In genomic region chrX:106485101-106485651, GRCm38 (mm10) we compare ENCODE assay signal across 8 mouse cellular contexts. TPM values are rescaled to one million over a fixed set of nuclear protein-coding genes. Genes with fewer than 3 reads are reported as not detected.
DNase-seq lines count a peak whose midpoint lies in the region; ATAC-seq and TF ChIP-seq lines count a peak whose summit lies in the region.

Gene Fndc3c1 (minus strand): TSS chrX:106485401.

- WGBS in heart, embryonic 12.5 days, result 18% methylated on average over 33 of the region's 39 CpGs
- 13% methylated on average over 36 of the region's 39 CpGs for WGBS in limb, embryonic 10.5 days

- H3K4me1 ChIP-seq in bone marrow macrophage, adult 2 months (ENCODE audit: control insufficient read depth, insufficient read depth, low read length), result no peaks in the 10 kb centered on the region
- H3K4me1 ChIP-seq in heart, embryonic 12.5 days (replicated peaks), result no peaks in the 10 kb centered on the region
- no peaks in the 10 kb centered on the region for H3K4me1 ChIP-seq in limb, embryonic 10.5 days

- peak within 1 kb of the TSS; percentile 85 for H3K4me2 ChIP-seq in heart, embryonic 12.5 days

- peak within 1 kb of the TSS; percentile 71 for H3K9ac ChIP-seq in heart, embryonic 12.5 days

- ATAC-seq in heart, embryonic 12.5 days (ENCODE audit: insufficient number of reproducible peaks, low FRiP score), result peak; percentile 89

- TF ChIP-seq POLR2A in bone marrow macrophage, adult 2 months (IDR thresholded peaks at IDR 0.05; ENCODE audit: borderline replicate concordance, low read depth, low read length), result no peak

- H3K36me3 ChIP-seq in heart, embryonic 12.5 days, result no peaks in the 10 kb centered on the region
- H3K36me3 ChIP-seq in limb, embryonic 10.5 days, result no peaks in the 10 kb centered on the region

- 0 out of 2 replicates have a peak, but pooled peaks cover 7% of the 10 kb centered on the region for H3K27me3 ChIP-seq in heart, embryonic 12.5 days (replicated peaks)
- peaks cover 31% of the 10 kb centered on the region for H3K27me3 ChIP-seq in limb, embryonic 10.5 days (ENCODE audit: low read depth, poor library complexity, severe bottlenecking)

- DNase-seq in cerebellum, postnatal 10 days, result peak; percentile 9 to 27
- DNase-seq in cerebellum, postnatal 4 days (ENCODE audit: low spot score in 2 of 2), result no peak
- peak; percentile 78 for DNase-seq in limb, embryonic 10.5 days (ENCODE audit: low spot score)
- DNase-seq in neural tube, embryonic 10.5 days (ENCODE audit: extremely low spot score, low spot score), result peak; percentile 77
- no peak for DNase-seq in frontal cortex, adult 2 months (ENCODE audit: extremely low spot score in 1 of 2, low spot score in 1 of 2)
- no peak for DNase-seq in ovary, postnatal 10 days (ENCODE audit: low spot score)

- H3K9me3 ChIP-seq in heart, embryonic 12.5 days (replicated peaks), result no peaks in the 10 kb centered on the region
- no peaks in the 10 kb centered on the region for H3K9me3 ChIP-seq in limb, embryonic 10.5 days (replicated peaks)

- H3K4me3 ChIP-seq in bone marrow macrophage, adult 2 months (ENCODE audit: insufficient read depth, low read length), result peak within 1 kb of the TSS; percentile 47
- peak within 1 kb of the TSS; percentile 59 for H3K4me3 ChIP-seq in heart, embryonic 12.5 days
- H3K4me3 ChIP-seq in limb, embryonic 10.5 days, result peak within 1 kb of the TSS; percentile 55

- no peak within 1 kb of the TSS for H3K27ac ChIP-seq in bone marrow macrophage, adult 2 months (ENCODE audit: insufficient read depth, low read depth, low read length)
- no peak within 1 kb of the TSS for H3K27ac ChIP-seq in heart, embryonic 12.5 days (ENCODE audit: poor library complexity, severe bottlenecking)
- H3K27ac ChIP-seq in limb, embryonic 10.5 days, result peak within 1 kb of the TSS; percentile 87

- no peak for TF ChIP-seq CTCF in bone marrow macrophage, adult 2 months (IDR thresholded peaks at IDR 0.05; ENCODE audit: low read depth, low read length)

RNA-seq across cellular contexts. Expression of gene Fndc3c1, which starts in this region (rescaled TPM):
- not detected in 2 replicates for polyA plus RNA-seq in bone marrow macrophage, adult 2 months (2012; ENCODE audit: insufficient read depth, insufficient read length, missing spikeins)
- 5.3 and 6.3 TPM in 2 replicates for polyA plus RNA-seq in heart, embryonic 12.5 days (2016; fragmentation: Nextera tagmentation; extraction: Ambion mirVana)
- polyA plus RNA-seq in limb, embryonic 10.5 days (2016; fragmentation: Nextera tagmentation; extraction: Ambion mirVana), result 127 and 146 TPM in 2 replicates
- 0.02 TPM in 1 of 2 replicates, not detected in the other for polyA plus RNA-seq in frontal cortex, adult 2 months (2012; rRNA removed)

Comparison
In these comparisons a context has a peak if more than half of its experiments do, and no peak if none do; other contexts are left out.
1. RNA of gene Fndc3c1 (polyA plus RNA-seq): 127 to 146 TPM in limb, embryonic 10.5 days; 5.3 to 6.3 TPM in heart, embryonic 12.5 days, not detected in bone marrow macrophage, adult 2 months and 0.02 TPM in frontal cortex, adult 2 months; every median in the first group is over 10 times any median in the second.
2. DNase-seq: peak in cerebellum, postnatal 10 days (2 of 2), limb, embryonic 10.5 days (single experiment) and neural tube, embryonic 10.5 days (single experiment); none in cerebellum, postnatal 4 days (0 of 2), frontal cortex, adult 2 months (0 of 2) and ovary, postnatal 10 days (single experiment).
3. Peak in every context shown above with its lines, with median percentiles within 50 percentile points of each other: H3K4me3 ChIP-seq.